Mouse (Mus musculus) embryonic facial prominence, embryonic 14.5 days (tissue): ENCODE measurements at regions not wholly inside any gene's neighbourhood (a gene's known extent, or its start where the extent isn't known, plus 50 kb on each side); places are given as distances from the start of the nearest gene placed in this dataset.

ENCODE experiments used
- ATAC-seq: fragments of 200-750 bp; cut with Nextera tagmentation; 2 replicates; pipeline ENCODE4 v1.8.0; 2017; ENCODE audit warnings: low read depth, moderate number of reproducible peaks, moderate TSS enrichment
- DNase-seq: peaks from one replicate; pipeline ENCODE4 v3.0.0-alpha.2; 2015; ENCODE audit warnings: low spot score
- H3K27ac ChIP-seq: fragments of 300-500 bp; sonication (generic); replicated peaks from 2 replicates; pipeline ENCODE4 v1.5.1; 2014; ENCODE audit warnings: low read depth, mild to moderate bottlenecking, low read length, moderate library complexity
- H3K27me3 ChIP-seq: fragments of 300-500 bp; sonication (generic); replicated peaks from 2 replicates; pipeline ENCODE4 v1.6.1; 2014; ENCODE audit warnings: low read length; ENCODE audit not compliant: control insufficient read depth, insufficient read depth
- H3K36me3 ChIP-seq: fragments of 300-500 bp; sonication (generic); 2 replicates; pipeline ENCODE4 v1.6.1; 2014; ENCODE audit warnings: low read length, mixed read lengths; ENCODE audit not compliant: control insufficient read depth, insufficient read depth
- H3K4me1 ChIP-seq: fragments of 300-500 bp; sonication (generic); 2 replicates; pipeline ENCODE4 v1.6.1; 2014; ENCODE audit warnings: antibody characterized with exemption, low read length; ENCODE audit not compliant: control insufficient read depth, insufficient read depth
- H3K4me2 ChIP-seq: fragments of 300-500 bp; sonication (generic); 2 replicates; pipeline ENCODE4 v1.6.1; 2014; ENCODE audit warnings: low read depth, mild to moderate bottlenecking, low read length, moderate library complexity, mixed read lengths
- H3K4me3 ChIP-seq: fragments of 300-500 bp; sonication (generic); 2 replicates; pipeline ENCODE4 v1.5.1; 2014; ENCODE audit warnings: low read depth, mild to moderate bottlenecking, low read length
- H3K9ac ChIP-seq: fragments of 300-500 bp; sonication (generic); 2 replicates; pipeline ENCODE4 v1.6.1; 2014; ENCODE audit warnings: low read depth, mild to moderate bottlenecking, low read length, moderate library complexity, mixed read lengths
- H3K9me3 ChIP-seq: fragments of 300-500 bp; sonication (generic); 2 replicates; pipeline ENCODE4 v1.6.1; 2016; ENCODE audit warnings: low read length; ENCODE audit not compliant: control insufficient read depth
- WGBS: fragments of 180-500 bp; shearing (Covaris S2); extraction: QIAGEN DNeasy Blood & Tissue Kit; methylation state at CpG from one replicate; pipeline ENCODE4 v1.1.7; 2014; 5-methylcytosine and 5-hydroxymethylcytosine counted together

- no peaks in the 10 kb centered on the region for H3K9me3 ChIP-seq
- H3K4me3 ChIP-seq, result no peak overlapping the region
- H3K4me2 ChIP-seq, result peak overlapping the region; percentile 13
- DNase-seq (peak; percentile 61), ATAC-seq (no peak)
- WGBS, result 56% methylated on average over 7 of the region's 7 CpGs
- H3K4me1 ChIP-seq, result peaks cover 59% of the 10 kb centered on the region
- no peak overlapping the region for H3K9ac ChIP-seq
- H3K36me3 ChIP-seq, result no peaks in the 10 kb centered on the region
- no peaks in the 10 kb centered on the region for H3K27me3 ChIP-seq
- peak overlapping the region; percentile 48; the same call in 1 of the 2 replicates for H3K27ac ChIP-seq
Observed at GRCm38 (mm10) chr16:77402711-77403280, 199.1 kb downstream of the Gm11146 start.

DNA sequence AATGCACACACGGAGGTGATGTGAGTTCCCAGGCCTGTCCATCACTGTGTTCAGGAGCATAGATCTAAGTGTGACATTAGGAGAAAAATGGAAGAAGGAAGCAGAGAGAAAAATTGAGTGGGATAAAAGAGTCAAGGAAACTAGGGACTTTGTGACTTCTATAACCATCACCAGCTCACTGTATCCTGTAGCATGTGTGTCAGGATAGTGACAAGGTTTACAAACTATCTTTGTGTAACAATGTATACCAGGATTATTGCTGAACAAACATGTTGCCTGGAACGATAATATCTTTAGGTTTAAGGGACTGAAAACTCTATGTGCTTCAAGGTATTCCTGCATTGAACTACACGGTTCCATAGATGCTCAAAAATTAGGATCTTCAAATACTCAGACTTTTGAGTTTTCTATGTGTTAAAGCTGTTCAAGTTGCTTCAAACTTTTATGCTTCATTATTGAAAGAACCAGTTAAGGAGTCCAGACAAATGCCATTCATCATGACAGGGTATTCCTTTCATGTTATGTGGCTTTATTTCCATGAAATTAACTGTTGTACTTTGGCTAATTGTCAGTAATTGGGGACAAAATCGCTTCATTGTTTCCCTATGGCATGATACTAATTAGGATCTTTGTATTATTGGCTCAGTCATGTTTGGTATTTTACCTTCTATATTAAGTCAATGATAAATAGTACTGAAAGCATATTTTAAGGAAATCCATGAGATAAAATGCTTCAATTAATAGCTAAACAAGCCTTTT, 200.5 kb downstream of the Gm11146 start:
- Histone ChIP-seq H3K4me2 (peak overlapping the region; percentile 62), H3K9ac (peak overlapping the region; percentile 55), H3K27ac (peak overlapping the region; percentile 83), H3K9me3 (no peaks in the 10 kb centered on the region), H3K36me3 (no peaks in the 10 kb centered on the region), H3K4me1 (peaks cover 59% of the 10 kb centered on the region), H3K27me3 (no peaks in the 10 kb centered on the region), H3K4me3 (no peak overlapping the region)
- 53% methylated on average over 4 of the region's 4 CpGs for WGBS
- ATAC-seq, result no peak
- DNase-seq, result no peak

DNA sequence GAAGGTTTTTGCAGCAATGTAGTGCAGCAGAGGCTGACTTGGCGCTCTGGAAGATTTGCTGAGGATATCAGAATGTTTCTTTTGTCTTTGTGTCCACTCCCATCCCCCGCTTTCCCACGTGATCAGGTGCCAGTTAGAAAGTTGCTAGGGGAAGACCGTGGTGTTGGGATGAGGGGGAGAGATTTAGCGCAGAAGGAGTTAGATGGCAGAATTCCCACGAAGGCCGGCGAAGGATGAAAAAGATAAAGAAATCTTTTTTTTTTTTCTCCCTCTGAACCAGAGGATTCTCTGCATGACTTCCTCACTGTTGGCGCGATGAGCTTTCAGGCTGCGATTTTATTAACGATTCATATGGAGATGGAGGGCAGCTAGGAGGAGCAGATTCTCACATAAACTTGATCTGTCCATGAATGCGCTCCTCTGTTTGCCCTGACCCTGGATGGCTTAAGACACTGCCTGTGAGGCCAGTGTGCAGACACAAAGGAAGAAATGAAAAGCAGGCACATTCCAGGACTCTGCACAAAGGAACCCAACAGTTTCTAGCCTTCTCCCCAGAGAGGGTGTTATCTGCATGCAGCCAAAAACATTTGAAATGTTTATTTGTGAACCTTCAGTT, 201.5 kb downstream of the Gm11146 start:
- peak; percentile 78 for ATAC-seq
- H3K27me3 ChIP-seq, result no peaks in the 10 kb centered on the region
- H3K36me3 ChIP-seq, result no peaks in the 10 kb centered on the region
- DNase-seq, result peak; percentile 84
- H3K9ac ChIP-seq, result peak overlapping the region; percentile 55
- H3K4me2 ChIP-seq, result peak overlapping the region; percentile 62
- H3K4me1 ChIP-seq, result peaks cover 51% of the 10 kb centered on the region
- no peaks in the 10 kb centered on the region for H3K9me3 ChIP-seq
- peak overlapping the region; percentile 30 for H3K4me3 ChIP-seq
- peak overlapping the region; percentile 83 for H3K27ac ChIP-seq
- 3% methylated on average over 13 of the region's 13 CpGs for WGBS

- WGBS, result 9% methylated on average over 10 of the region's 10 CpGs
- peak overlapping the region; percentile 55 for H3K9ac ChIP-seq
- ATAC-seq, result peak; percentile 14; the same call in 1 of the 2 replicates
Observed at GRCm38 (mm10) chr16:77399846-77400275, 202.0 kb downstream of the Gm11146 start.

DNA sequence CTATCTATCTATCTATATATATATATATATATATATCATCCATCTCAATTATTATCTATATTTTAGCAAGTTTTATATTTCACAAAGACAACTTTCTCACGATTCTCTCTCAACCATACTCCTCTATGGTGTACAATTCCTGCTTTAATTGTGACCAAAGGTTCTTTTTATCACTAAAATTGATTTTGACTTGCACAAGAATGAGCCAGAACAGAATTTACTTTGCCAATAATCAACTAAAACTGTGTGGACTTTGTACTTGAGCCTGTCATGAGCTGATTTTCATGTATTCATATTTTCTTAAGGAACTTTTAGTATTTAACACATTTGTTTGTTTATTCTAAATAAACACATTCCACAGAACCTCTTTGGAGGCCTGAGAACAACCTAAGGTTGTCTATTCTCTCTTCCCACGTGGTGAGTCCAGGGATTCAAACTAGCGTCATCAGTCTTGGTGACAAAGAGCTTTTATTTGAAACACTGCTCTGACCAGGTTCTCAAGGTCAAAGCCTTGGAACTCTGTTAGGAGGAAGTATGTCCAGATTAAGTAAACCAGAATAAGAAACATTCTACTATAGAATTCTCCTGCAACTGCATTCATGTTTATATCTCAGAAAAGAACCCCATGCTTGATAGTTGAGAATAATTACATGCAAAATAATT, 207.7 kb downstream of the Gm11146 start:
- Histone ChIP-seq H3K4me2 (no peak overlapping the region), H3K27me3 (no peaks in the 10 kb centered on the region), H3K27ac (no peak overlapping the region), H3K9me3 (no peaks in the 10 kb centered on the region), H3K4me1 (0 out of 2 replicates have a peak, but pooled peaks cover 9% of the 10 kb centered on the region), H3K9ac (no peak overlapping the region), H3K4me3 (no peak overlapping the region), H3K36me3 (no peaks in the 10 kb centered on the region)
- 57% methylated on average over 3 of the region's 3 CpGs for WGBS
- DNase-seq, result no peak
- no peak for ATAC-seq

More at GRCm38 (mm10) chr16:77399846-77400275, 202.0 kb downstream of the Gm11146 start:
- no peak for DNase-seq
- peaks cover 48% of the 10 kb centered on the region for H3K4me1 ChIP-seq
- H3K4me2 ChIP-seq, result peak overlapping the region; percentile 62
- peak overlapping the region; percentile 83 for H3K27ac ChIP-seq
- H3K4me3 ChIP-seq, result peak overlapping the region; percentile 30
- no peaks in the 10 kb centered on the region for H3K27me3 ChIP-seq
- no peaks in the 10 kb centered on the region for H3K36me3 ChIP-seq
- H3K9me3 ChIP-seq, result no peaks in the 10 kb centered on the region

GRCm38 (mm10) chr16:77393470-77393869, 208.4 kb downstream of the Gm11146 start:
- no peaks in the 10 kb centered on the region for H3K27me3 ChIP-seq
- no peak overlapping the region for H3K9ac ChIP-seq
- no peak overlapping the region for H3K4me2 ChIP-seq
- no peak overlapping the region for H3K4me3 ChIP-seq
- ATAC-seq (no peak), DNase-seq (no peak)
- H3K9me3 ChIP-seq, result no peaks in the 10 kb centered on the region
- H3K4me1 ChIP-seq, result 0 out of 2 replicates have a peak, but pooled peaks cover 8% of the 10 kb centered on the region
- no peak overlapping the region for H3K27ac ChIP-seq
- H3K36me3 ChIP-seq, result no peaks in the 10 kb centered on the region
- WGBS, result 64% methylated on average over 5 of the region's 5 CpGs

GRCm38 (mm10) chr16:77392205-77392604, 209.7 kb downstream of the Gm11146 start:
- no peak overlapping the region for H3K9ac ChIP-seq
- H3K36me3 ChIP-seq, result no peaks in the 10 kb centered on the region
- no peak overlapping the region for H3K4me3 ChIP-seq
- 0 out of 2 replicates have a peak, but pooled peaks cover 6% of the 10 kb centered on the region for H3K4me1 ChIP-seq
- no peaks in the 10 kb centered on the region for H3K27me3 ChIP-seq
- 77% methylated on average over 4 of the region's 4 CpGs for WGBS
- no peak overlapping the region for H3K27ac ChIP-seq
- H3K9me3 ChIP-seq, result no peaks in the 10 kb centered on the region
- H3K4me2 ChIP-seq, result no peak overlapping the region
- no peak for ATAC-seq
- DNase-seq, result no peak

GRCm38 (mm10) chr16:77384021-77384729, 217.7 kb downstream of the Gm11146 start:
- 78% methylated on average over 6 of the region's 6 CpGs for WGBS
- Histone ChIP-seq H3K27ac (no peak overlapping the region), H3K27me3 (no peaks in the 10 kb centered on the region), H3K36me3 (no peaks in the 10 kb centered on the region), H3K4me2 (no peak overlapping the region), H3K9me3 (no peaks in the 10 kb centered on the region), H3K4me1 (no peaks in the 10 kb centered on the region), H3K4me3 (no peak overlapping the region), H3K9ac (no peak overlapping the region)
- DNase-seq (no peak), ATAC-seq (no peak)
